Mouse (Mus musculus) brain, embryonic 14.5 days (tissue): Measurements from ENCODE around the gene Egfl7. TPM values are rescaled to one million over a fixed set of nuclear protein-coding genes. Genes with fewer than 3 reads are reported as not detected.
A peak's percentile ranks its signal among the peaks of the same experiment; 100 is the strongest.

Source experiments
- DNase-seq: peaks from one replicate; pipeline ENCODE4 v3.0.0-alpha.2; 2011; ENCODE audit warnings: low read depth
- CTCF ChIP-seq: fragments of 200-500 bp; IDR thresholded peaks from 2 replicates; pipeline ENCODE4 v1.5.1; 2012; ENCODE audit warnings: inconsistent platforms, mild to moderate bottlenecking, moderate library complexity, borderline replicate concordance; ENCODE audit not compliant: insufficient read depth, insufficient read length; ENCODE audit errors: extremely low read depth
- POLR2A ChIP-seq: fragments of 200-500 bp; IDR thresholded peaks from 2 replicates; pipeline ENCODE4 v1.6.1; 2012; ENCODE audit warnings: mild to moderate bottlenecking, inconsistent platforms, borderline replicate concordance; ENCODE audit not compliant: poor library complexity, insufficient read depth, insufficient read length, severe bottlenecking; ENCODE audit errors: extremely low read depth
- polyA plus RNA-seq: library from polyadenylated mRNA; depleted of rRNA; stranded (reverse); fragments of >200 nt; gene quantifications from 2 replicates; pipeline ENCODE4 v1.2.3, GENCODE M21; 2012; rRNA removed

The Egfl7 gene
- 139 and 192 TPM in 2 replicates for polyA plus RNA-seq

DNA sequence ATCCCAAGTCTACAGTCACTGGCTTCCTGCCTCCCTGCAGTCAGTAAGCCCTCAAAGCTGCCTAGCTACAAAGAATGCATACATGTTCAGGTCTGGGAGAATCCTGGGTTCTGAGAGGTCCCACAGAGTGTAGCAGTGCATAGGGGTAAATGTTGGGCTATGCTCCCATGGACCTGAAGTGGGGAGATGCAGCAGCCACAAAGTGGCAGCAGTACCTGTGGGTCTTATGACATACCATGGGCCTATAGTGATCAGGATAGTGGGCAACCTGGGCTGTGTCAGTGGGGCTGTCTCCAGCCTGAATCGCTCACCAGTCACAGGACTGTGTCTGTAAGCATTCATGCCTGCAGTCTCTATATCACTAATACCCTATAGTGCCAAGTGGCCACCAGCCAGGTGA, at the start of gene Egfl7:
Gene Egfl7 (plus strand): TSS at position 301 of the 400 bp plus-strand sequence.
- no peak for DNase-seq
- TF ChIP-seq CTCF (no peak), POLR2A (no peak)

DNA sequence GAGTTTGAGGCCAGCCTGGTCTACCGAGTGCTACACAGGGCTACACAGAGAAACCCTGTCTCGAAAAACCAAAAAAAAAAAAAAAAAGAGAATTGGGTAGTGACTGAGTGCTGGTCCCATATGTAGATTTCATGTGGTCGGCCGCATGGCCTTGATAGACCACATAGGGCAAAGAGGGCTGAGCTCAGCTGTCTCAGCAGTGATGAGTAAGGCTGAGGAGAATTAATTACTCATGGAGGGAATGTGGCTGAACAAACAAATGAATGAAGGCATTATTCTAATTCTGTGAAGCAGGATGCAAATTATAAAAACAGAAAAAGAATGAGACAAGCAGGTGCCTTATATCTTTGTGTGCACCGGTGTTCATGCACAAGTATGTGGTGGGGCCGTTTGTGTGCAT, 48.0 kb upstream of the Egfl7 start:
- peak; percentile 55 for DNase-seq
- TF ChIP-seq POLR2A (no peak), CTCF (no peak)

DNA sequence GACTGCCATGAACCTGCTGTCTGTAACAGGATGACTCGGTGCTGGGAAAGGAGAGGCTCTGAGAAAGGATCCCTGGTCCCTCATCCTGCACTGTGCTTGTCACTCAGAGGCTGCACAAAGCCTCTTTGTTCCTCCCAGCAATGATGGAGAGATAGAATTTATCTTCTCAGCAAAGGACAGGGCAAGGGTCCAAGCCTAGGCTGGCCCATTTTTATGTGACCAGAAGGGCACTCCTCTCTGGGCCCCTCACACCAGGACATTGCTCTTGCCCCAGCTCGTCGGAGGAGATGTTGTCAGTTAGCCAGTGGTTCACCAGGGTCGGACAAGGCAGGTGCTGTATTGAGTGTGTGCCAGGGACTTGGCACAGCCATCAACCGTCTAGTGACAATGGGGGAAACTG, 46.6 kb upstream of the Egfl7 start:
- DNase-seq = peak; percentile 81
- TF ChIP-seq CTCF (no peak), POLR2A (no peak)

DNA sequence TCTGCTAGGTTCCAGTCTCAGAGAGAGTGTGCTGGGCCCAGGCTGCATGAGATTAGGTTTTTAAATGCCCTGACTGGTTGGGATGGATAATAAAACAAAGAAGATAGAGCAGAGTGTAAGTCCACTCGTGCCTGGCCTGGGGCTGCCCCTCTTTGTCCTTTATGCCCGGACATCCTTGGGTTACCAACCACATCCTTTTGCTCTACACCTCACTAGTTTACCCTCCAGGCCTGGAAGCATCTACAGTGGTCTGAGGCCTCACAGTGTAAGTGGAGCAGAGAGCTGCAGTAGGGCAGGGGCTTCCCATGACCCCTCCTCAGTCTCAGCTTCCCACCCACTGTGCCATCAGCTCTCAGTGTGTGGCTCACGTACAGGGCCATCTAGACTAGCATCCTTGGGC, 45.7 kb upstream of the Egfl7 start:
- no peak for TF ChIP-seq POLR2A
- no peak for TF ChIP-seq CTCF
- no peak for DNase-seq

DNA sequence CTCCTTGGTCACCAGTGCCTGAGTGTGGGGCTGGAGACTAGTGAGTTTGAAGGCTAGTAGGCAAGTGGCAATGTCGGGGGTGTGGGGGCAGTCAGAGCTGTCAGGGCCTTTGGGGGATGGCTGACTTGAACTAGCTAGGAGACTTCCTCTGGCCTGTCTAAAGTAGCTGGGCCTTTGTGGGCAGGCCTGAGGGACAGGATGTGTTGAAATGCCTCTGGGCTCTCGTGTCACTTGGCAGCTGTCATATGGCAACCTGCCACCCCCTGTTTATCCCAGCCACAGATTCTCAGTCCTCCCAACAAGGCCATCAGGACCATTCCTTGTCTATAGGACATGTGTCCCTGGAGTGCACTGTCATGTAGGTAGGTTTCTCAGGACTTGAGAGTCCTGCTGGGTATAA, 45.2 kb upstream of the Egfl7 start:
- TF ChIP-seq POLR2A (no peak), CTCF (no peak)
- DNase-seq = peak; percentile 51

DNA sequence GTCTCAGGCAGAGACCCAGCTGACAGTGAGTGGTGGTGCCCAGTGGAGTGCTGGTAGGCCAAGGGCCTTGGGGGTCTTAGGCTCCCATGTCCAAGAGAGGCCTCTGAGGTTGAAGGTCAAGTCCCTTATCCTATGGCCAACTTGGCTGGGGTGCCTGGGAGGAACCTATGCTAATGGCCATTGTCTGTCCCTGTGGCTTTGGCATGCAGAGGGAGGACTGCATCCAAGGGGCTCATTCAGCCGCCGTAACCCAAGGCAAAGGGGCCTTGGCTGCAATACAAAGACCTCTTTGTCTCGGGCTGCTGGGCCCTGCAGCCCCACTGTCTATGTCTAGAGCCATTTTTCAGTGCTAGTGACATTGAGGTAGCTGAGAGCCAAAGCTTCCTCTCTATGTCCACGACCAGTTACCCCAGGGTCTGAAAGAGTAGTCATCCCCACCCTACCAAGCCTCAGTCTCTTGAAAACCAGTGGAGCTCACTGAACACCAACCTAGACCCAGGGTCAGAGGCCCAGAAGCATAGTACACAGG, 44.2 kb upstream of the Egfl7 start:
- TF ChIP-seq CTCF = no peak
- no peak for TF ChIP-seq POLR2A
- peak; percentile 92 for DNase-seq

DNA sequence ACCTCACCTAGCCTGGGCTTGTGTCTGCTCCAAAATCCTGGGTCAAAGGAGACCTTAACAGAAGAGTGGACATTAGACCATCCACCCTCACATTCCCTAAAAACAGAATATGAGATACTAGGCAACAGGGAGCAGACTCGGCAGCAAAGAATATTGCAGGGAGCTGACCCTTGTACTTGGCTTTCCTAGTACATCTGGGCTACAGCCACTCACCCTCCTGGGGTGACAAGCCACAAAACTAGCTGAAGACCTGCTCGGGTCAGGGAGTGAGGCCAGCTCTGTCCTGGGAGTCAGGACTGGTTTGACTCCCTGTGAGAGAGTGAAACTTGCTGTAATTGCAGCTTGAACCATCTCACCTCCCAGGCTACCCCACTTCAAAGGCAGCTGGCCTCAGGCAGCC, 40.3 kb upstream of the Egfl7 start:
- TF ChIP-seq POLR2A (no peak), CTCF (no peak)
- no peak for DNase-seq

DNA sequence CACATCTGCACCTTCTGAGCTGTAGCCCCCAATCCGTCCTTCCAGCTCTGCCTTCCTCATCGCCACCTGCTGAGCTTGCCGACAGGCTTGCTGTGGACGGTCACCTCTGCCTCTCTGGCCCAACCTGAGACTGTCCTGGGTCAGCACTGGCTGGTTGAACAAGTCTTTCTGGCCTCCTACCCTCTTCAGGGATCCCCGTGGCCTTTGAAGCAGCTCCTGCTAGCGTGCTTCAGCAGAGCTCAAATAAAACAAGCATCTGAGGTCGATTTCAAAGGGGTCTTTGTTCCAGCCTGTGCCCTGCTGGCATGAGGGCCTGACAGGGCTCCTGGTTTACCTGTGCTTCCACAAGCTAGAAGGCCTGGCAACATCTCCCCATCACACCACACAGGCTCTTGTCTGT, 39.1 kb upstream of the Egfl7 start:
- no peak for TF ChIP-seq POLR2A
- no peak for TF ChIP-seq CTCF
- peak; percentile 52 for DNase-seq

DNA sequence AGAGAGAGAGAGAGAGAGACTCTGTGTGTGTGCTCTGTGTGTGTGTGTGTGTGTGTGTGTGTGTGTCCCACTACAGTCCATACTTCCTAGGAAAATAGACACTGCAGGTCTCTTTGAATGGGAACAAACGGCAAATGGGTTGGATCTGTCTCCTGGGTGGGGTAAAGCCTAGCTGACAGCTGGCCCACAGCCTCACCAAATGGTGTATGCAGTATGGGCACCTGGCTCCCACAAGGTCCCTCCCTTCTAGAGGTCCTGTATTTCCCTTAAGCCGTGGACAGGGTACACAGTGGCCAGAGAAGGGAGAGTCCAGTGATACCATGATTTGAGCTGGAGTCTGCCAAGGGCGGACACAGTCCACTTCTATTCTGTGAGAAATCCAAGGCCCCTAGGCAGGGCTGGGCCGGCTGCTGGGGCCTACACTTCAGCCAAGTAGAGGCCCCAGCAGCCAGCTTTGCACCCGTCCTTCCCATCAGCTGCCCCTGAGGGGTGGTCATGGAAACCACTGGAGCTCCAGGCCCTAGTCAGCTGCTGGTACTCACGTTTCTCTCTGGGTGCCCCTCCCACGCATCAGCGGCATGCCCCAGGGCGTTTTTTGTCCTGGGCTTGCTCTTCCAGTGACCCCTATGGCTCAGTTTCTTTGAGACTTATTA, 38.4 kb upstream of the Egfl7 start:
- peak; percentile 62 for DNase-seq

DNA sequence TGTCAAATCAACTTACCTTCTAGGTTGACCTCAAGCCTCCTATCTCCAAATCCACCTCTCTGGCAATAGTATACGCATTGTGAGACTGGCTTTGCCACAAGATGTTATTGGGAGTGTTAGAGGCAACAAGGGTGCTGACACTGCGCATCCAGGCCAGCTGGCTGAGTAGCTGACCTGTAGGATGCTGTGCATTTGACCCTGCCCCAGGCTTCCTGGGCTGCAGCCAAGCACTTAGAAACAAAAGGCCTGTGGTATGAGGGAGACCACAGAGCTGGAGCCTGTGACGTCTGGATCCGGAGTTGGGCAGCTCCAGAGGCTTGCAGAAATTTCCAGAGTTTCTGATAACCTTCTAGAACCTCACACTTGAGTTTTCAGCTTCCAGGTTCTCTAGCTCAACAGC, 36.7 kb upstream of the Egfl7 start:
- no peak for DNase-seq
- no peak for TF ChIP-seq POLR2A
- TF ChIP-seq CTCF = no peak

More for the DNA sequence above, 38.4 kb upstream of the Egfl7 start:
- TF ChIP-seq CTCF = no peak
- no peak for TF ChIP-seq POLR2A

DNA sequence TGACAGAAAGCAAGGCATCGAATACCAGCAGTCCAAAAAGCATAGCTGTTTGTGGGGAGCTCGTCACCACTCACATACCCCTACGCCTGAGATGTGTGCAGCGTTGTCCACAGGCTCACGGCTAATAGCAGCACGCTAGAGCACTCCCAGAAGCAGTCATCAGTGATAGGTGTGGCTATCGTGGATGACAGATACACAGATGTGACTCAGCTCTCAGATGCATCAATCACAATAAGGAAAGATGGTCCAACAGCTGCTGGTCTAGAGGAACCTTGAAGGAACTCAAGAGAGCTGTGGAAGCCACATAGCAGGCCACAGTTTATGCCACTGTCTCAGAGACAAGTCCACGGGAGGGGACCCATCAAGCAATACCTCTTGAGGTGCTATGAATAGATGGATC, 36.0 kb upstream of the Egfl7 start:
- no peak for DNase-seq
- TF ChIP-seq CTCF (no peak), POLR2A (no peak)

DNA sequence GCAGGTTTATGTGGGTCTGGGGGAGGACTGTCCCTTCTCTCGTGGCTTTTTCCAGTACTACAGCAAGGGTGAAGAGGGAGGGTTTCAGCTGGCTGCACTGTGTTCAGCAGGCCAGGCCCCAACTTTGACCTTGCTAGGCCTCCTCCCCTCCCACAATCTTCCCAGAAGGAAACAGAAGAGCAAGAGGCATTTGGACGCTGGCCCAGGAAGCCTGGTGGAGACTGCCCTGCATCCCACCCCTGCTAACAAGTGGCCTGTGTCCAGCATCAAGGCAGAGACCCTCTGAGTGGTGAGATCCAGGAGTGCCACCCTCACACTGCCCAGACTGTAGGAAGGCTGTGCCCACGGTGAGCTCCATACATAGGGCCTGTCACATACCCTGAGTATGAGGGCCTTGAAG, 35.5 kb upstream of the Egfl7 start:
- DNase-seq = no peak
- TF ChIP-seq POLR2A = no peak
- no peak for TF ChIP-seq CTCF

DNA sequence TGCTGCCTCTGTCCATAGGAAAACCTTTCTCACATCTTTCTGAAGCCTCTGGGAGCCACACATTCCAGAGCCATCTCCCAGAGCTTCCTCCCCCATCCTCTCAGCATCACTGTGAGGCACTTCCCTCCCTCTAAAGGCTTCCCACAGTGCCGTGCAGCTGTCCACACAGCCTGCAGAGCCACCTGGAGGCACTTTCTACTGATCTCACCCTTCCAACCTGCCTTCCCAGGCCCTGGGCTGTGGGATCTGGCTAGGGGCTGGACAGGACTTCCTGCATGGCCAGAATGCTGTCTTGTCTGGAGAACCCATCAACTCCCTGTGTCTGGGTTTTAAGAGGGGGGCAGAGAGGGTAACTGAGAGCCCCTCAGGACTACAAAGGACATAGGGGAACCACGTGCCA, 32.3 kb upstream of the Egfl7 start:
- peak; percentile 50 for DNase-seq
- TF ChIP-seq CTCF (peak; percentile 19; the same call in 1 of the 2 replicates), POLR2A (no peak)

DNA sequence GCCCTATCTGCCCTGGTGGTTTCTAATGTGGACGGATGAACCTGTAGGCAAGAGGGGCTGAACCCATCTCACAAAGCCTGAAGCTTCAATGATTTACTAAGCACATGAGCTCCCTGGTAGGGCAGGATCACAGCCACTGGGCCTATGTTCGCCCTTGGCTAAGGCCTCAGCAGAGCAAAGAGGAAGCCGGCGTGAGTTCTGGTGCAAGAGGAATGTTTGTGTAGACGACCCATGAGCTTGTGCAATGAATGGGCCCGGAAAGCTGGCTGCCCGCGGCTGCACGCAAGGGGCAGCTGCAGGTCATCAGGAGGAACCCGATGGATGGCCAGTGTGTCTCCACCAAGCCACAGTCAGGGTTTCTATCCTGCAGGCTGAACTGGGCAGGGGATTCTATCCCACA, 30.0 kb upstream of the Egfl7 start:
- no peak for DNase-seq
- TF ChIP-seq POLR2A (no peak), CTCF (no peak)
